ENCODE assay signal across 8 mouse cellular contexts in the genomic region with DNA sequence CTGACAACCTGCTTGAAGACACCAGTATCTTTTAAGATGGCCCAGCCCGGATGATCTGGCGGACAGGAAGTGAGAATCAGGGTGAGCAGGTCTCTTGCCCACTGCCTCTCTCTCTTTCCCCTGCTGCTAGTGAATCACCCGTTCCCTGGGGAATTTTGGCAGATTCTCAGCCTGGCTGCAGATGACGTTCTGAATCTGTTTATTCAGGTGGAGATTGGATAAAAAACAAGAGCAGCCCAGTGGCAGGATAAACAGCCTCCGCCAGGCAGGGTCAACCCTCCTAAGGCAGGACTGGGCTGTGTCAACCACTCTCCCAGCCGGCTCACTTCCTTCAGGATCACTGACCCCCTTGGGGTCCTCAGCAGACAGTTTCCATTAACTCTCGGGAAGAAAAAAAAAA. TPM values are rescaled to one million over a fixed set of nuclear protein-coding genes. Genes with fewer than 3 reads are reported as not detected.
DNase-seq lines count a peak whose midpoint lies in the region; ATAC-seq and TF ChIP-seq lines count a peak whose summit lies in the region.

No protein-coding gene starts in this region.

- H3K9ac ChIP-seq in lung, embryonic 14.5 days: no peak overlapping the region
- no peak overlapping the region for H3K9ac ChIP-seq in forebrain, embryonic 13.5 days

- no peak for ATAC-seq in lung, embryonic 14.5 days (ENCODE audit: insufficient read depth)
- no peak for ATAC-seq in forebrain, embryonic 13.5 days
- ATAC-seq in erythroid progenitor cell, adult 5-6 weeks (replicated peaks; ENCODE audit: low FRiP score, poor library complexity, severe bottlenecking): no peak

- no peak overlapping the region for H3K4me2 ChIP-seq in lung, embryonic 14.5 days
- H3K4me2 ChIP-seq in forebrain, embryonic 13.5 days: no peak overlapping the region

- no peak overlapping the region for H3K4me3 ChIP-seq in lung, embryonic 14.5 days (ENCODE audit: low read depth, low read length)
- H3K4me3 ChIP-seq in forebrain, embryonic 13.5 days: no peak overlapping the region

- no peak overlapping the region for H3K27ac ChIP-seq in lung, embryonic 14.5 days (ENCODE audit: low read depth)
- peak overlapping the region; percentile 25; the same call in 1 of the 2 replicates for H3K27ac ChIP-seq in forebrain, embryonic 13.5 days

- no peaks in the 10 kb centered on the region for H3K27me3 ChIP-seq in lung, embryonic 14.5 days (ENCODE audit: insufficient read depth, low read length)
- no peaks in the 10 kb centered on the region for H3K27me3 ChIP-seq in forebrain, embryonic 13.5 days

- H3K4me1 ChIP-seq in lung, embryonic 14.5 days (ENCODE audit: insufficient read depth): peaks cover 11% of the 10 kb centered on the region
- peaks cover 27% of the 10 kb centered on the region for H3K4me1 ChIP-seq in forebrain, embryonic 13.5 days

- DNase-seq in lung, embryonic 14.5 days: peak; percentile 49
- no peak for DNase-seq in lung, postnatal 25 days (ENCODE audit: low spot score)
- DNase-seq in cerebellum, adult 11-12 months: peak; percentile 78
- DNase-seq in layer of hippocampus, postnatal 36 days: peak; percentile 38 to 55
- DNase-seq in T-cell, adult 2 months (ENCODE audit: low spot score): no peak
- no peak for DNase-seq in spleen, postnatal 4 days (ENCODE audit: low spot score in 2 of 2)

- no peaks in the 10 kb centered on the region for H3K36me3 ChIP-seq in lung, embryonic 14.5 days (ENCODE audit: insufficient read depth)
- no peaks in the 10 kb centered on the region for H3K36me3 ChIP-seq in forebrain, embryonic 13.5 days (ENCODE audit: poor library complexity, severe bottlenecking)

- TF ChIP-seq CTCF in lung, embryonic 14.5 days (IDR thresholded peaks at IDR 0.05; ENCODE audit: low read depth): no peak

- H3K9me3 ChIP-seq in lung, embryonic 14.5 days (ENCODE audit: low read depth, low read length): no peaks in the 10 kb centered on the region
- no peaks in the 10 kb centered on the region for H3K9me3 ChIP-seq in forebrain, embryonic 13.5 days (replicated peaks)

- 23% methylated on average over 7 of the region's 7 CpGs for WGBS in lung, embryonic 14.5 days
- 52% methylated on average over 7 of the region's 7 CpGs for WGBS in forebrain, embryonic 13.5 days

RNA-seq across cellular contexts. Expression of gene Lrig1, which starts 59.7 kb away (rescaled TPM):
- 11.5 and 13.5 TPM in 2 replicates for polyA plus RNA-seq in lung, embryonic 14.5 days (2014; fragmentation: Nextera tagmentation; extraction: Ambion mirVana)
- polyA plus RNA-seq in forebrain, embryonic 13.5 days (2015; fragmentation: Nextera tagmentation; extraction: Ambion mirVana): 6.4 and 7.6 TPM in 2 replicates
- 10 to 100 TPM; 27.0 to 27.8 TPM for total RNA-seq in layer of hippocampus, postnatal 36 days (2021)
- 7.9 and 11.7 TPM in 2 replicates for total RNA-seq in erythroid progenitor cell, adult 5-6 weeks (2015; ENCODE audit: low replicate concordance)
- 4.1 and 5.7 TPM in 2 replicates for total RNA-seq in erythroid progenitor cell, adult 5-6 weeks (2017; ENCODE audit: low replicate concordance)

Comparison
In these comparisons a context has a peak if more than half of its experiments do, and no peak if none do; other contexts are left out.
1. DNase-seq: peak in lung, embryonic 14.5 days (single experiment), cerebellum, adult 11-12 months (single experiment) and layer of hippocampus, postnatal 36 days (2 of 2); none in lung, postnatal 25 days (single experiment), T-cell, adult 2 months (single experiment) and spleen, postnatal 4 days (0 of 2).